Mouse (Mus musculus): ENCODE data around the gene Dirc2. TPM values are rescaled to one million over a fixed set of nuclear protein-coding genes. Genes with fewer than 3 reads are reported as not detected.

The Dirc2 gene
- polyA plus RNA-seq, 1 experiment from 2014 or later = 14.6 TPM

- H3K9ac ChIP-seq = no peak overlapping the region
- no peak overlapping the region for H3K4me3 ChIP-seq
- no peaks in the 10 kb centered on the region for H3K36me3 ChIP-seq
- H3K27ac ChIP-seq = no peak overlapping the region
- H3K4me2 ChIP-seq (replicated peaks) = no peak overlapping the region
- WGBS = 74% methylated on average over 5 of the region's 5 CpGs
- no peak for ATAC-seq (ENCODE audit: low FRiP score, low read depth)
- H3K4me1 ChIP-seq = no peaks in the 10 kb centered on the region
- no peaks in the 10 kb centered on the region for H3K9me3 ChIP-seq
- peaks cover 21% of the 10 kb centered on the region for H3K27me3 ChIP-seq
Observed at GRCm38 (mm10) chr16:35653951-35654350, 115.2 kb downstream of the Dirc2 start.

- H3K9me3 ChIP-seq = no peaks in the 10 kb centered on the region
- no peak overlapping the region for H3K27ac ChIP-seq
- no peaks in the 10 kb centered on the region for H3K4me1 ChIP-seq
- no peak overlapping the region for H3K4me3 ChIP-seq
- no peaks in the 10 kb centered on the region for H3K36me3 ChIP-seq
- H3K4me2 ChIP-seq (replicated peaks) = no peak overlapping the region
- 84% methylated on average over 3 of the region's 3 CpGs for WGBS
- no peak overlapping the region for H3K9ac ChIP-seq
- H3K27me3 ChIP-seq = peaks cover 8% of the 10 kb centered on the region
- ATAC-seq (ENCODE audit: low FRiP score, low read depth) = no peak
Observed at GRCm38 (mm10) chr16:35652706-35653105, 116.5 kb downstream of the Dirc2 start.

- WGBS = 46% methylated on average over 6 of the region's 6 CpGs
Observed at GRCm38 (mm10) chr16:35652206-35652605, 117.0 kb downstream of the Dirc2 start.

GRCm38 (mm10) chr16:35648862-35649261 is 120.3 kb downstream of the Dirc2 start:
- no peaks in the 10 kb centered on the region for H3K9me3 ChIP-seq

More at GRCm38 (mm10) chr16:35652206-35652605, 117.0 kb downstream of the Dirc2 start:
- H3K36me3 ChIP-seq = no peaks in the 10 kb centered on the region
- H3K9me3 ChIP-seq = no peaks in the 10 kb centered on the region
- ATAC-seq (ENCODE audit: low FRiP score, low read depth) = no peak
- peaks cover 3% of the 10 kb centered on the region; the same call in 1 of the 2 replicates for H3K27me3 ChIP-seq
- H3K9ac ChIP-seq = no peak overlapping the region
- H3K27ac ChIP-seq = no peak overlapping the region
- no peak overlapping the region for H3K4me3 ChIP-seq
- no peak overlapping the region for H3K4me2 ChIP-seq (replicated peaks)
- H3K4me1 ChIP-seq = no peaks in the 10 kb centered on the region

More at GRCm38 (mm10) chr16:35648862-35649261, 120.3 kb downstream of the Dirc2 start:
- WGBS = 90% methylated on average over 4 of the region's 4 CpGs
- Histone ChIP-seq H3K4me2 (replicated peaks) (no peak overlapping the region), H3K4me1 (no peaks in the 10 kb centered on the region), H3K27ac (no peak overlapping the region), H3K9ac (no peak overlapping the region), H3K36me3 (no peaks in the 10 kb centered on the region), H3K4me3 (no peak overlapping the region), H3K27me3 (peaks cover 6% of the 10 kb centered on the region; the same call in 1 of the 2 replicates)
- no peak for ATAC-seq (ENCODE audit: low FRiP score, low read depth)

Other genes with a start within 250 kb of the Dirc2 start
- 6.4 and 6.8 TPM in 2 replicates for gene Sema5b, start 228.2 kb downstream of the Dirc2 start, polyA plus RNA-seq (2015; fragmentation: Nextera tagmentation; extraction: Ambion mirVana)
- gene Hspbap1, start 1.0 kb upstream of the Dirc2 start, polyA plus RNA-seq (2015; fragmentation: Nextera tagmentation; extraction: Ambion mirVana) = 17.5 and 19.0 TPM in 2 replicates
- 0.57 and 0.59 TPM in 2 replicates for gene Parp14, start 102.2 kb upstream of the Dirc2 start, polyA plus RNA-seq (2015; fragmentation: Nextera tagmentation; extraction: Ambion mirVana)
- 4.5 and 4.8 TPM in 2 replicates for gene Parp9, start 169.1 kb upstream of the Dirc2 start, polyA plus RNA-seq (2015; fragmentation: Nextera tagmentation; extraction: Ambion mirVana)
- 2.9 and 3.1 TPM in 2 replicates for gene Dtx3l, start 169.8 kb upstream of the Dirc2 start, polyA plus RNA-seq (2015; fragmentation: Nextera tagmentation; extraction: Ambion mirVana)
- gene Kpna1, start 209.4 kb upstream of the Dirc2 start, polyA plus RNA-seq (2015; fragmentation: Nextera tagmentation; extraction: Ambion mirVana) = 37.2 and 41.6 TPM in 2 replicates

Data from limb, embryonic 13.5 days (tissue).